Mouse (Mus musculus) embryonic facial prominence, embryonic 12.5 days (tissue): ENCODE results near the gene Olfr992. TPM values are rescaled to one million over a fixed set of nuclear protein-coding genes. Genes with fewer than 3 reads are reported as not detected.
"Not testable (repeated sequence)": the region's sequence is repeated elsewhere in the genome, so short reads cannot be mapped to it uniquely, and the experiment has no call there.

Experiments used
- ATAC-seq: fragments of 200-750 bp; cut with Nextera tagmentation; 2 replicates; pipeline ENCODE4 v1.8.0; 2017; ENCODE audit not compliant: insufficient number of reproducible peaks, insufficient read depth, low FRiP score, low TSS enrichment
- H3K27ac ChIP-seq: fragments of 300-500 bp; sonication (generic); 2 replicates; pipeline ENCODE4 v1.5.1; 2016; ENCODE audit warnings: mild to moderate bottlenecking
- H3K27me3 ChIP-seq: fragments of 300-500 bp; sonication (generic); 2 replicates; pipeline ENCODE4 v1.6.1; 2016; ENCODE audit warnings: mild to moderate bottlenecking, moderate library complexity
- H3K36me3 ChIP-seq: fragments of 300-500 bp; sonication (generic); 2 replicates; pipeline ENCODE4 v1.6.1; 2016; ENCODE audit warnings: mild to moderate bottlenecking
- H3K4me1 ChIP-seq: fragments of 300-500 bp; sonication (generic); 2 replicates; pipeline ENCODE4 v1.6.1; 2016
- H3K4me2 ChIP-seq: fragments of 300-500 bp; sonication (generic); replicated peaks from 2 replicates; pipeline ENCODE4 v1.6.1; 2016; ENCODE audit warnings: mild to moderate bottlenecking, moderate library complexity
- H3K4me3 ChIP-seq: fragments of 300-500 bp; sonication (generic); 2 replicates; pipeline ENCODE4 v1.5.1; 2016; ENCODE audit warnings: mild to moderate bottlenecking
- H3K9ac ChIP-seq: fragments of 300-500 bp; sonication (generic); 2 replicates; pipeline ENCODE4 v1.6.1; 2016; ENCODE audit warnings: mild to moderate bottlenecking, moderate library complexity
- H3K9me3 ChIP-seq: fragments of 300-500 bp; sonication (generic); 2 replicates; pipeline ENCODE4 v1.6.1; 2016; ENCODE audit warnings: mild to moderate bottlenecking, moderate library complexity
- WGBS: fragments of 180-500 bp; shearing (Covaris S2); methylation state at CpG from one replicate; pipeline ENCODE4 v1.1.7; 2016; 5-methylcytosine and 5-hydroxymethylcytosine counted together
- polyA plus RNA-seq: library from polyadenylated mRNA; unstranded; fragments of >200 nt; fragmentation: Nextera tagmentation; extraction: Ambion mirVana; gene quantifications from 2 replicates; pipeline ENCODE4 v1.2.1, GENCODE M21; 2016

Gene Olfr992
- not detected in 2 replicates for polyA plus RNA-seq

DNA sequence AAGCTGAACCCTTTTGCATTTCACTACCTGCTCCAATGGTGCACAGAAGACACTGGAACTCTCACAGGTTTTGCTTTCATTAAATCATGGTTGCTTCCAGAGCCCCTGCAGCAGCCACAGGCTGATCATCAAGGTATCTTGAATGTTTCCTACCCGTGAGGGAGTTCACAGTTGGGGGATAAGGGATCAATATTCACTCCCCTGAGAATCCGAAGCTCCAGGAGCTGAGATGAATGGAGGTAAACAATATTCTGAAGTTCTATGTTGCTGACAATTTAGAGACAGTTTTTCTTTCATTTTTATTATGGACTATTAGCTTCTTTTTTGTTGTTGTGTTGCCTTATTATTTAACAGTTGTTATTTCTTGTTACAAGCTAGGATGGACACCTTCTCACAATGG is at the start of gene Olfr992:
Gene Olfr992, minus strand, starts transcription at position 101 of the 400 bp plus-strand sequence.
- Histone ChIP-seq H3K9me3 (no peaks in the 10 kb centered on the region), H3K9ac (no peak within 1 kb of the TSS), H3K36me3 (no peaks in the 10 kb centered on the region), H3K27ac (no peak within 1 kb of the TSS), H3K4me2 (no peak within 1 kb of the TSS), H3K27me3 (no peaks in the 10 kb centered on the region), H3K4me3 (no peak within 1 kb of the TSS), H3K4me1 (no peaks in the 10 kb centered on the region)
- no peak for ATAC-seq
- WGBS: 58% methylated on average over 2 of the region's 2 CpGs

DNA sequence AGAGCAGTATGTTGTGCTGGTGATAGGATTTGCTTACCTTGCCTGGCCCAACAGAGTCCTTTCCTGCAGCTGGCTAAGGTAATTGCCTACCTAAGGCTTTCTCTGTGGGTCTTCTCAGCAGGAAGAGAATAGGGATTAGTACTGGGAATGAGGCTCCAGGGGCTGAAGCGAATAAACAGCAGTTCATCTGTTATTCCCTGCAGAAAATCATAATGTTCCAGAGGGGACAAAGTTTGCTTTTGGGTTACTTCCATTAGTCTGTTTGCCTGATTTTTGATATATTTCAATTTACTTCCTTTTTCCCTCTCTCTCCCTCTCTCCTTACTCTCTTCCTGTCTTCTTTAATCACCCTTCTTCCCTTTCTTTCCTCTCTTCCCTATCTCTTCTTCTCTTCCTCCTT is 34.3 kb upstream of the Olfr992 start, which contains the start of gene Olfr995:
Gene Olfr995, minus strand, starts transcription at position 101 of the 400 bp plus-strand sequence.
- H3K4me3 ChIP-seq: no peak within 1 kb of the TSS
- H3K36me3 ChIP-seq: no peaks in the 10 kb centered on the region
- no peak for ATAC-seq
- no peaks in the 10 kb centered on the region for H3K4me1 ChIP-seq
- WGBS: 11% methylated on average over 1 of the region's 1 CpGs
- H3K9me3 ChIP-seq: no peaks in the 10 kb centered on the region
- H3K27ac ChIP-seq: no peak within 1 kb of the TSS
- no peak within 1 kb of the TSS for H3K4me2 ChIP-seq
- no peak within 1 kb of the TSS for H3K9ac ChIP-seq
- no peaks in the 10 kb centered on the region for H3K27me3 ChIP-seq

DNA sequence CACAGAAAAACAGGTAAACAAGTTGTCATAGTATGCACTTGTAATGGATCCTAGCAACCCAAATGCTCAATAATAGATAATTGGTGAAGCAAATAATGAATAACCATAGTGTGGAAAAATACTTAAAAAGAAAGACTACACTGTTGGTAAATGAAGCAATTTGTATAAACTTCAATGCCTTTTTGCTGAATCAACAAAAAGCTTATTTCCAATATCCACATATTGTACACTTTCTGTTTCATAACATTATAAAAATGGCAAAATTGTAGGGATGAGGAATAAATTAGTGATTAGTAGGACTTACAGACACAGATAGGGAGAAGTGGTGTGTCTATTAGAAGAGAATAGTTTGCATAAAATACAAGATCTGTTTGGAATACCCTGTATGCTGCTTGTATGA is 33.3 kb upstream of the Olfr992 start:
- Histone ChIP-seq H3K27ac (no peak overlapping the region), H3K9ac (no peak overlapping the region), H3K9me3 (no peaks in the 10 kb centered on the region), H3K4me2 (no peak overlapping the region), H3K4me1 (no peaks in the 10 kb centered on the region), H3K27me3 (no peaks in the 10 kb centered on the region), H3K36me3 (no peaks in the 10 kb centered on the region), H3K4me3 (no peak overlapping the region)
- ATAC-seq: no peak

DNA sequence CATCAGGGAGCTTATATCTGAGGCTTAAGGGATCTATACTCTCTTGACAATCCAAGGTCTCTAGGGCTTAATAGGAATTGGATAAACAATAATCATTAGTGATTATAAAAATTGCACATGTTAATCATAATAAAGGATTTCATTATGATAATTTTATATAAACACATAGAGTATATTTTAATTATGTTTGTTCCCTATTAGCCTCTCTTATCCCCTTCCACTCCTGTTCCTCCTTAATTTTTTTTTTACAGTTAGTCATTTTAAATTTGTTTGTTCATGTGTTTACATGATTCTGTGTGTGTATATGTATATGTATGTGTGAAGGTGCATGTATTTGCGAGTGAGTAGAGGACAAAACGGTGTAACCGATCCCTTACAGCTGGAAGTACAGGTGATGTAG is 27.1 kb upstream of the Olfr992 start, which contains the start of gene Olfr994:
Gene Olfr994, minus strand, starts transcription at position 101 of the 400 bp plus-strand sequence.
- Histone ChIP-seq H3K4me1 (no peaks in the 10 kb centered on the region), H3K9me3 (no peaks in the 10 kb centered on the region), H3K27me3 (no peaks in the 10 kb centered on the region), H3K27ac (no peak within 1 kb of the TSS), H3K4me2 (no peak within 1 kb of the TSS), H3K36me3 (no peaks in the 10 kb centered on the region), H3K9ac (no peak within 1 kb of the TSS), H3K4me3 (no peak within 1 kb of the TSS)
- WGBS: 87% methylated on average over 3 of the region's 3 CpGs
- no peak for ATAC-seq

DNA sequence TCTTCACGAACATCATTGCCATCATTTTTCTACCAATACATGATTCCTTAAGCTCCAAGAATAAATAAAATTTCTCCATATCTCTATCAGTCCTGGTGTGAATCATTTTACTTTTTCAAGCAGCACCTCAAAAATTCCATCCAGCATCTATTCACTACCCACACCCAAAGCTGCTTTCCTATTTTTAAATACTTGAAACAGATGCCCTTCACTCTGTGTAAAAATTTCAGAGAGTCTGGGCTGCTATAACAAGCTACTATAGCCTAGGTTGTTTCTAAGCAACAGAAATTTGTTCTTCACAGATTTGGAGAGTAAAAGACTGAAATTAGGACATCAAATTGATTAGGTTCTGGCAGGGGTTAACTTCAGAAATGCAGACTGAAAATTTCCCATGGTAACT is 16.6 kb upstream of the Olfr992 start:
- ATAC-seq: no peak
- Histone ChIP-seq H3K9ac (no peak overlapping the region), H3K36me3 (no peaks in the 10 kb centered on the region), H3K27ac (no peak overlapping the region), H3K4me2 (no peak overlapping the region), H3K9me3 (no peaks in the 10 kb centered on the region), H3K4me3 (no peak overlapping the region), H3K27me3 (no peaks in the 10 kb centered on the region), H3K4me1 (no peaks in the 10 kb centered on the region)
- 86% methylated on average over 1 of the region's 1 CpGs for WGBS

DNA sequence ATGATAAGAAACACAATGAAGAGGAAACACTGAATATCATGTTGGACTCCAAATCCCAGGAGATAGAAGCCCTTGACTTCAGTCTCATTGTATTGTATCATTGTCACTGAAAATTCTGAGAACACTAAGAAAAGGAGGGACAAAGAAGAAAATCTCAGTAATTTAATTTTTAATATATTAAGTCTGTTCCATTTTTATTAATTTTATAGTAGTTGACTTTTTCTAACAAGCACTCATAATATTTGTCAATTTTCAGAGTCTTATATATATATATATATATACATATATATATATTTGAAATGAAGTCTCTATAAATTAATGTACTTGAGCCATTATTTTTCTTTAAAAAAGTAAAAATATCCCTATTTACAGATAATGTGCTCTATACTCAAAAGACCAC is 5.5 kb upstream of the Olfr992 start, which contains the start of gene Olfr993:
Gene Olfr993, minus strand, starts transcription at position 101 of the 400 bp plus-strand sequence.
- Histone ChIP-seq H3K4me2 (no peak within 1 kb of the TSS), H3K9me3 (no peaks in the 10 kb centered on the region), H3K27me3 (no peaks in the 10 kb centered on the region), H3K36me3 (no peaks in the 10 kb centered on the region), H3K27ac (no peak within 1 kb of the TSS), H3K9ac (no peak within 1 kb of the TSS), H3K4me1 (no peaks in the 10 kb centered on the region), H3K4me3 (no peak within 1 kb of the TSS)
- no peak for ATAC-seq

DNA sequence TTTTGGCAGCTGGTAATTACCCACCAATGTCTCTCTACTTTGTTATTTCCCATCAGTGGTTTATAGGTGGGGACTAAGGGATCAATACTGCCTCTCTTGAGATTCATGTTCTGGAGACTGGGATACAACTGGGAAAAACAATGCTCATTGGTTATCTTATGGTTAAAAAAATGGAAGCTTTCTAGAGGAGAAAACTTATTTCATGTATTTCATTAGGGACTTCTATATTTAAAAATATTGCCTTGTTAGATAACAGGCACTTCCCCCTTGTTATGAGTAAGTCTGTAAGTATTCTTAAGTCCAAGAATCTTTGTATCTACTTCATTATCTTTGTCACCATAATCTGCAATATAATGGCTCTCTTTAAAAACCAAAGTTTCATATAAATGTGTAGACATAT is 46.1 kb downstream of the Olfr992 start, which contains the start of gene Olfr988:
Gene Olfr988, minus strand, starts transcription at position 101 of the 400 bp plus-strand sequence.
- not testable (repeated sequence) for H3K27me3 ChIP-seq

More for the DNA sequence above, 46.1 kb downstream of the Olfr992 start, which contains the start of gene Olfr988:
- not testable (repeated sequence) for H3K27ac ChIP-seq, H3K9me3 ChIP-seq, ATAC-seq, H3K4me1 ChIP-seq, H3K9ac ChIP-seq, H3K36me3 ChIP-seq, H3K4me3 ChIP-seq, H3K4me2 ChIP-seq

Other genes with a start within 250 kb of the Olfr992 start
- 0.92 and 1.1 TPM in 2 replicates for gene Lrrc55, start 212.3 kb downstream of the Olfr992 start, polyA plus RNA-seq
- gene Olfr987, start 70.2 kb downstream of the Olfr992 start, polyA plus RNA-seq: not detected in 2 replicates
- not detected in 2 replicates for gene Olfr988, start 46.2 kb downstream of the Olfr992 start, polyA plus RNA-seq
- not detected in 2 replicates for gene Olfr993, start 5.4 kb upstream of the Olfr992 start, polyA plus RNA-seq
- gene Olfr994, start 27.0 kb upstream of the Olfr992 start, polyA plus RNA-seq: not detected in 2 replicates
- gene Olfr995, start 34.2 kb upstream of the Olfr992 start, polyA plus RNA-seq: not detected in 2 replicates
- gene 4833423E24Rik, start 109.6 kb upstream of the Olfr992 start, polyA plus RNA-seq: 0.09 and 0.15 TPM in 2 replicates
- not detected in 2 replicates for gene Olfr996, start 169.7 kb upstream of the Olfr992 start, polyA plus RNA-seq
- not detected in 2 replicates for gene Olfr998, start 179.5 kb upstream of the Olfr992 start, polyA plus RNA-seq
- gene Olfr1000, start 202.4 kb upstream of the Olfr992 start, polyA plus RNA-seq: not detected in 2 replicates
- not detected in 2 replicates for gene Olfr1002, start 241.2 kb upstream of the Olfr992 start, polyA plus RNA-seq